13 mouse cellular contexts compared by ENCODE assay signal in the genomic region with DNA sequence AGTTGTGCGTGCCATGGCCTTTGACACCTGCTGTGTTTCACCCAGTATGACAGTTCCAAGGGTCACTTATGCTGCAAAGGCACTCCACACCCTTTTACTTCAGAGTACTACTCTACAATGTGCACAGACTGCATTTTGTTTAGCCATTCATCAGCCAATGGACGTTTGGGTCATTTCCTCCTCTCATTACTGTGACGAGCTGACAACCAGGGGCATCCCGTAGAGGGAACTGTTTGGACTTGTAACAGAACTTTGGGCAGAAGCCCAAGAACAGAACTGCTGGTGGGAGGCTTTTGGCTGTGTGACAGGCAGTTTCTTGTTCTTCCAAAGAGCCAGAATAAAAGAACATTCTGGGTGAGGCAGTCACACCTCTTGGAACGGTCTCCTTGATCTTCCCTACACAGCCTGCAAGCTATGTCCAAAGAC. TPM values are rescaled to one million over a fixed set of nuclear protein-coding genes. Genes with fewer than 3 reads are reported as not detected.
DNase-seq lines count a peak whose midpoint lies in the region; ATAC-seq and TF ChIP-seq lines count a peak whose summit lies in the region.
"Had no signal": no experiment of that assay in that cellular context is flagged by ENCODE, and none has a peak within 500 bp of the region (broad histone marks: within the 10 kb centered on the region; RNA-seq: fewer than 3 reads in every experiment).

No protein-coding gene starts in this region.

- no peaks in the 10 kb centered on the region for H3K27me3 ChIP-seq in forebrain, embryonic 15.5 days
- H3K27me3 ChIP-seq in forebrain, embryonic 12.5 days = no peaks in the 10 kb centered on the region
- H3K27me3 ChIP-seq in liver, adult 2 months (ENCODE audit: control insufficient read depth, insufficient read depth, low read length) = no peaks in the 10 kb centered on the region
- H3K27me3 ChIP-seq: heart, embryonic 13.5 days; megakaryocyte, embryonic 14.5 days had no signal

- peak; percentile 56 for DNase-seq in liver, adult 2 months (ENCODE audit: extremely low read depth, low read depth, low spot score)
- DNase-seq in liver = no peak
- DNase-seq in kidney, postnatal 36 days = peak; percentile 46 to 62
- DNase-seq in right cerebral cortex, postnatal 14 days = peak; percentile 29
- DNase-seq in gastrocnemius, postnatal 4 days (ENCODE audit: low spot score in 2 of 2) = no peak
- no peak for DNase-seq in gastrocnemius, postnatal 10 days

- H3K4me1 ChIP-seq in forebrain, embryonic 15.5 days = no peaks in the 10 kb centered on the region
- H3K4me1 ChIP-seq in forebrain, embryonic 12.5 days = no peaks in the 10 kb centered on the region
- H3K4me1 ChIP-seq in liver, adult 2 months (ENCODE audit: control insufficient read depth, insufficient read depth, low read length) = no peaks in the 10 kb centered on the region
- H3K4me1 ChIP-seq: heart, embryonic 13.5 days had no signal

- no peak for TF ChIP-seq CTCF in liver, adult 2 months (IDR thresholded peaks at IDR 0.05; ENCODE audit: low read depth, low read length)

- no peaks in the 10 kb centered on the region for H3K79me2 ChIP-seq in liver, adult 2 months (ENCODE audit: control insufficient read depth, insufficient read depth, low read length)

- H3K9me3 ChIP-seq in forebrain, embryonic 15.5 days = no peaks in the 10 kb centered on the region
- no peaks in the 10 kb centered on the region for H3K9me3 ChIP-seq in forebrain, embryonic 12.5 days
- H3K9me3 ChIP-seq: heart, embryonic 13.5 days; megakaryocyte, embryonic 14.5 days had no signal

- no peak overlapping the region for H3K27ac ChIP-seq in forebrain, embryonic 15.5 days (replicated peaks)
- H3K27ac ChIP-seq in forebrain, embryonic 12.5 days = no peak overlapping the region
- no peak overlapping the region for H3K27ac ChIP-seq in liver, adult 2 months (replicated peaks; ENCODE audit: insufficient read depth, low read depth, low read length)
- H3K27ac ChIP-seq: heart, embryonic 13.5 days had no signal

- H3K4me2 ChIP-seq in forebrain, embryonic 15.5 days (replicated peaks) = no peak overlapping the region
- H3K4me2 ChIP-seq in forebrain, embryonic 12.5 days = no peak overlapping the region
- H3K4me2 ChIP-seq: heart, embryonic 13.5 days had no signal

- WGBS in forebrain, embryonic 15.5 days = 34% methylated on average over 5 of the region's 5 CpGs
- 68% methylated on average over 5 of the region's 5 CpGs for WGBS in forebrain, embryonic 12.5 days
- WGBS in liver, adult 2 months = 39% methylated on average over 5 of the region's 5 CpGs

- no peak for TF ChIP-seq POLR2A in liver, adult 2 months (IDR thresholded peaks at IDR 0.05; ENCODE audit: extremely low read depth, insufficient read depth, low read length)

- H3K9ac ChIP-seq in forebrain, embryonic 15.5 days (replicated peaks) = no peak overlapping the region
- no peak overlapping the region for H3K9ac ChIP-seq in forebrain, embryonic 12.5 days
- no peak overlapping the region for H3K9ac ChIP-seq in liver, adult 2 months (ENCODE audit: low read depth, low read length)
- H3K9ac ChIP-seq: heart, embryonic 13.5 days had no signal

- peak; percentile 64 for ATAC-seq in forebrain, embryonic 15.5 days (replicated peaks)
- no peak for ATAC-seq in forebrain, embryonic 12.5 days (ENCODE audit: low FRiP score)

- H3K36me3 ChIP-seq in forebrain, embryonic 15.5 days = peaks cover 16% of the 10 kb centered on the region; the same call in 1 of the 2 replicates
- H3K36me3 ChIP-seq in forebrain, embryonic 12.5 days (replicated peaks) = peaks cover 80% of the 10 kb centered on the region
- H3K36me3 ChIP-seq in liver, adult 2 months (ENCODE audit: control insufficient read depth, insufficient read depth, low read length) = peaks cover 32% of the 10 kb centered on the region

- H3K4me3 ChIP-seq in forebrain, embryonic 15.5 days = no peak overlapping the region
- no peak overlapping the region for H3K4me3 ChIP-seq in forebrain, embryonic 12.5 days (replicated peaks)
- no peak overlapping the region for H3K4me3 ChIP-seq in liver, adult 2 months (ENCODE audit: insufficient read depth, low read depth, low read length)
- H3K4me3 ChIP-seq: heart, embryonic 13.5 days; megakaryocyte, embryonic 14.5 days had no signal

RNA-seq across cellular contexts. Expression of a gene that starts 17.4 kb away (rescaled TPM):
- 5.2 and 6.7 TPM in 2 replicates for polyA plus RNA-seq in forebrain, embryonic 15.5 days (2015; fragmentation: Nextera tagmentation; extraction: Ambion mirVana)
- 8.5 and 10.7 TPM in 2 replicates for polyA plus RNA-seq in forebrain, embryonic 12.5 days (2016; fragmentation: Nextera tagmentation; extraction: Ambion mirVana)
- 22.5 and 32.8 TPM in 2 replicates for total RNA-seq in liver, adult 2 months (2014; rRNA removed)
- 19.6 and 25.7 TPM in 2 replicates for polyA plus RNA-seq in liver, adult 2 months (2012; rRNA removed)
- total RNA-seq in gastrocnemius, postnatal 4 days (2021) = 1 to 10 TPM; 5.1 to 5.9 TPM
- total RNA-seq in gastrocnemius, postnatal 10 days (2021) = 1 to 10 TPM; 3.2 to 3.6 TPM

RNA-seq across cellular contexts. Expression of a gene that starts 17.7 kb away (rescaled TPM):
- polyA plus RNA-seq in forebrain, embryonic 15.5 days (2015; fragmentation: Nextera tagmentation; extraction: Ambion mirVana) = 43.9 and 47.7 TPM in 2 replicates
- polyA plus RNA-seq in forebrain, embryonic 12.5 days (2016; fragmentation: Nextera tagmentation; extraction: Ambion mirVana) = 60.9 and 62.5 TPM in 2 replicates
- total RNA-seq in liver, adult 2 months (2014; rRNA removed) = 85.9 and 101 TPM in 2 replicates
- polyA plus RNA-seq in liver, adult 2 months (2012; rRNA removed) = 282 and 283 TPM in 2 replicates
- 10 to 100 TPM; 16.7 to 18.6 TPM for total RNA-seq in gastrocnemius, postnatal 4 days (2021)
- 10 to 100 TPM; 11.0 to 12.0 TPM for total RNA-seq in gastrocnemius, postnatal 10 days (2021)

RNA-seq across cellular contexts. Expression of a gene that starts 20.9 kb away (rescaled TPM):
- 3.0 and 3.5 TPM in 2 replicates for polyA plus RNA-seq in forebrain, embryonic 15.5 days (2015; fragmentation: Nextera tagmentation; extraction: Ambion mirVana)
- polyA plus RNA-seq in forebrain, embryonic 12.5 days (2016; fragmentation: Nextera tagmentation; extraction: Ambion mirVana) = 2.7 and 3.2 TPM in 2 replicates
- 0.09 and 0.54 TPM in 2 replicates for total RNA-seq in liver, adult 2 months (2014; rRNA removed)
- polyA plus RNA-seq in liver, adult 2 months (2012; rRNA removed) = 0.52 and 0.78 TPM in 2 replicates
- total RNA-seq in gastrocnemius, postnatal 4 days (2021) = 1 to 10 TPM; 1.7 to 2.7 TPM
- 1 to 10 TPM; 1.2 to 1.5 TPM for total RNA-seq in gastrocnemius, postnatal 10 days (2021)

RNA-seq across cellular contexts. Expression of a gene that starts 38.4 kb away (rescaled TPM):
- polyA plus RNA-seq in forebrain, embryonic 15.5 days (2015; fragmentation: Nextera tagmentation; extraction: Ambion mirVana) = not detected in 2 replicates
- polyA plus RNA-seq in forebrain, embryonic 12.5 days (2016; fragmentation: Nextera tagmentation; extraction: Ambion mirVana) = not detected in 2 replicates
- total RNA-seq in liver, adult 2 months (2014; rRNA removed) = not detected in 2 replicates
- polyA plus RNA-seq in liver, adult 2 months (2012; rRNA removed) = 0.05 TPM in 1 of 2 replicates, not detected in the other
- total RNA-seq in gastrocnemius, postnatal 4 days (2021) = not detected
- total RNA-seq in gastrocnemius, postnatal 10 days (2021) = not detected
- total RNA-seq: layer of hippocampus, adult 8-10 months; neutrophil, adult 5-6 weeks had no signal
- polyA plus RNA-seq: embryonic facial prominence, embryonic 11.5 days; heart, embryonic 13.5 days had no signal

RNA-seq across cellular contexts. Expression of a gene that starts 48.4 kb away (rescaled TPM):
- polyA plus RNA-seq in forebrain, embryonic 15.5 days (2015; fragmentation: Nextera tagmentation; extraction: Ambion mirVana) = 30.2 and 32.4 TPM in 2 replicates
- 15.1 and 17.5 TPM in 2 replicates for polyA plus RNA-seq in forebrain, embryonic 12.5 days (2016; fragmentation: Nextera tagmentation; extraction: Ambion mirVana)
- 2.7 and 2.8 TPM in 2 replicates for total RNA-seq in liver, adult 2 months (2014; rRNA removed)
- polyA plus RNA-seq in liver, adult 2 months (2012; rRNA removed) = 3.0 and 3.8 TPM in 2 replicates
- 10 to 100 TPM; 57.0 to 58.7 TPM for total RNA-seq in gastrocnemius, postnatal 4 days (2021)
- 10 to 100 TPM; 33.3 to 40.2 TPM for total RNA-seq in gastrocnemius, postnatal 10 days (2021)

Comparison
In these comparisons a context has a peak if more than half of its experiments do, and no peak if none do; other contexts are left out.
1. DNase-seq: peak in liver, adult 2 months (single experiment), kidney, postnatal 36 days (2 of 2) and right cerebral cortex, postnatal 14 days (single experiment); none in liver (single experiment), gastrocnemius, postnatal 4 days (0 of 2) and gastrocnemius, postnatal 10 days (single experiment).